Mouse (Mus musculus): ENCODE measurements around the gene Svopl.

Svopl gene

GRCm38 (mm10) chr6:38028205-38028604 is 18.6 kb downstream of the Svopl start:
- no peak for DNase-seq

- DNase-seq, result peak; percentile 65
Measured at GRCm38 (mm10) chr6:38027771-38028170, 19.0 kb downstream of the Svopl start.

GRCm38 (mm10) chr6:38023284-38023683 is 23.5 kb downstream of the Svopl start:
- DNase-seq, result peak; percentile 81

- DNase-seq, result peak; percentile 87
Measured at GRCm38 (mm10) chr6:38021406-38021805, 25.4 kb downstream of the Svopl start.

- DNase-seq, result no peak
Measured at GRCm38 (mm10) chr6:38012829-38013228, 34.0 kb downstream of the Svopl start.

GRCm38 (mm10) chr6:38007459-38007858 is 39.3 kb downstream of the Svopl start:
- no peak for DNase-seq

- peak; percentile 80 for DNase-seq
Measured at GRCm38 (mm10) chr6:37967386-37967785, 79.4 kb downstream of the Svopl start.

- DNase-seq, result peak; percentile 16
Measured at GRCm38 (mm10) chr6:37951306-37951705, 95.5 kb downstream of the Svopl start.

- no peak for DNase-seq
Measured at GRCm38 (mm10) chr6:37936498-37936897, 110.3 kb downstream of the Svopl start.

All from heart, adult 11 months (tissue).